Mouse (Mus musculus): ENCODE data around the gene Cldn24. TPM values are rescaled to one million over a fixed set of nuclear protein-coding genes. Genes with fewer than 3 reads are reported as not detected.
"Not testable (repeated sequence)": the region's sequence is repeated elsewhere in the genome, so short reads cannot be mapped to it uniquely, and the experiment has no call there.

Gene Cldn24
- not detected for total RNA-seq (2021)
- long read RNA-seq = 0 reads

GRCm38 (mm10) chr8:47821843-47822242 is at the start of gene Cldn24:
TSS of gene Cldn24 (plus strand) at chr8:47822143.
- no peak for DNase-seq (ENCODE audit: low spot score in 2 of 2)

- no peak for DNase-seq (ENCODE audit: low spot score in 2 of 2)
Measured at GRCm38 (mm10) chr8:47772986-47773385, 49.0 kb upstream of the Cldn24 start.

DNA sequence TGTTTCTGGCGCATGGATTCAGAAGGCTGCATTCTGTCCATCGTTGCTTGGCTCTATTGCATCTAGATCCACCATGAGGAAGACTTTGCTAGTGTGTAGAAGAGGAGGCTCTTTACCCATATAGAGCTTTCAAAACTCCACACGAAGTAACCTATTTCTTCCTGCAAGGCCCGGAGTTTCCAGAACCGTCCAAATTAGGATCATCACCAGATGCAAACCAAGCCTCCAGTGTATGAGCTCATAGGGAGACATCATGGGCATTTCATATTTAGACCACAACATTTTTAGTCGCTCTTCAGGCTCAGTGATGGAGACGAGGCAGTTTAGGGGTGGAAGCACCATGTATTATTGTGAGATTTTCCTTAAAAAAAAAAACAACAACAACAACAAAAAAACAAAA is 44.5 kb upstream of the Cldn24 start:
- DNase-seq (ENCODE audit: low spot score in 2 of 2) = no peak

- no peak for DNase-seq (ENCODE audit: low spot score in 2 of 2)
Measured at GRCm38 (mm10) chr8:47779589-47779988, 42.4 kb upstream of the Cldn24 start.

DNA sequence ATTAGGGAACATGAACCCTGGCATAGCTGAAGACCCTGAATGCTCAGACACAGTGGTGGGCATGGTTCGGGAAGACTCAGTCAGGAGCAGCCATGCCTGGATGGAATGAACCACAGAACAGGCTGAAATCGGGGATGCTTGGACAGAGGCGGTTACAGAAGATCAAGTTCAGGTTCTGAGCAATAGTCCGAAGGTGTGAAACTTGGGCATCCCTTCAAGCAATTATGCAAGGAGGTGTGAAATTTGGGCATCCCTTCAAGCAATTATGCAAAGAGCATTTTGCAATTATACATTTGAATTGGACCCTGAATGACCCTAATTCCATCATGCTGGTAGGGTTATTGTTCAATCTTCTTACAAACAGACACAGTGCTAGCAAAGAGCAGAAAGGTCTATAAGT is 40.1 kb upstream of the Cldn24 start:
- no peak for DNase-seq (ENCODE audit: low spot score in 2 of 2)

- DNase-seq (ENCODE audit: low spot score in 2 of 2) = no peak
Measured at GRCm38 (mm10) chr8:47783544-47783943, 38.4 kb upstream of the Cldn24 start.

DNA sequence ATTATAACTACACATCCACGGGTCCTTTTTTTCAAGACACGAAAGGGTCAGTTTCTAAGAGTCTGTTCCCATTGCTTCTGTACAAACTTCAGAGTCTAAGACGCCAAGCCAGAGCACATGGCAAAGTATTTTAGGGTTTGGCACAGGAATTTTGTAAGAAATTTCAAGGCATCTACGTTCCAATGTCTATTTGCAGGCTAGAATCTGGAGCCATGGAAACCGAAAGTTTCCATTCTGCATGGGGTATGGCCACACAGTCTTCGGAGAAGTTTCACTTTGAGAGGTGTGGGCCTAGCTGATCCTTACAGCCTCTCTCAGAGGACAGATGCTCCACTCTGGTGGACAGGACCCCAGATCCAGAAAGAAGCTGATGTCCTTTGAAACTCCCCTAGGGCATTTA is 38.0 kb upstream of the Cldn24 start:
- DNase-seq (ENCODE audit: low spot score in 2 of 2) = no peak

GRCm38 (mm10) chr8:47784436-47784835 is 37.5 kb upstream of the Cldn24 start:
- no peak for DNase-seq (ENCODE audit: low spot score in 2 of 2)

DNA sequence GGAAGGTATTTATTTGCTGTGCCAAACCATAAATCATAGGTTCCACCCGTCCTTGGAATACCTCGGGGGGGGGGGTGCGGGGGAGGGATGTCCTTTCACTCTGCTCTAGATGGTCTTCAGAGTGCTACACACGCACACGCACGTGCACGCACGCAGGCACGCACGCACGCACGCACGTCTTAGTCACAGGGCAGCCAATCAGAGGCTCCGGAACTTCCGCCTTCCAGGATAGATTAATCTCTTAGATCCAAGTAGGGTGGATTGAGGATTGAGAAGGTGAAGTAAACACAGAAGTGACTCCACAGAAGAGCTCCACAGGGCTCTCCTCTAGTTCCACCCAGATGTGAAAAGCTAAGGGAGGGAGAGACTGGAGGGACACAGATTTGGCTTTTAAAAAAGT is 35.6 kb upstream of the Cldn24 start:
- no peak for DNase-seq (ENCODE audit: low spot score in 2 of 2)

- DNase-seq (ENCODE audit: low spot score in 2 of 2) = no peak
Measured at GRCm38 (mm10) chr8:47787705-47788104, 34.2 kb upstream of the Cldn24 start.

GRCm38 (mm10) chr8:47791986-47792385 is 30.0 kb upstream of the Cldn24 start:
- DNase-seq (ENCODE audit: low spot score in 2 of 2) = no peak

- DNase-seq (ENCODE audit: low spot score in 2 of 2) = no peak
Measured at GRCm38 (mm10) chr8:47799438-47799837, 22.5 kb upstream of the Cldn24 start.

DNA sequence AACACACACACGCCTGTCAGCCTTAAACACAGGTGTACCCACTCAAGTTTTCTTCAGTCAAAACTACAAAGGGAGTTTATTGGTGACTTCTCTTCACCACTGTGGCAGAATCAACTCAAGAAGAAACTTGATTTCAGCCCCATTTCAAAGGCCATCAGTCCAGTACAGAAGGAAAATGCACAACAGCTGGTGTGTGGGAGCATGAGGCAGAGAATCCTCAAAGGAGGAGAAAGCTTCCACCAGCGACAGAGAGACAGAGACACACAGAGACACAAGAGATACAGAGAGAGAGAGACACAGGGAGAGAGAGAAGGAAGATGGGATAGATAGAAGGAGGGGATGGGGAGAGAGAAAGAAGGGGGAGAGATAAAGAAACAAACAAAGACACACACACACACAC is 19.6 kb upstream of the Cldn24 start:
- DNase-seq (ENCODE audit: low spot score in 2 of 2) = no peak

- no peak for DNase-seq (ENCODE audit: low spot score in 2 of 2)
Measured at GRCm38 (mm10) chr8:47804262-47804661, 17.7 kb upstream of the Cldn24 start.

- DNase-seq (ENCODE audit: low spot score in 2 of 2) = no peak
Measured at GRCm38 (mm10) chr8:47809970-47810665, 11.8 kb upstream of the Cldn24 start.

DNA sequence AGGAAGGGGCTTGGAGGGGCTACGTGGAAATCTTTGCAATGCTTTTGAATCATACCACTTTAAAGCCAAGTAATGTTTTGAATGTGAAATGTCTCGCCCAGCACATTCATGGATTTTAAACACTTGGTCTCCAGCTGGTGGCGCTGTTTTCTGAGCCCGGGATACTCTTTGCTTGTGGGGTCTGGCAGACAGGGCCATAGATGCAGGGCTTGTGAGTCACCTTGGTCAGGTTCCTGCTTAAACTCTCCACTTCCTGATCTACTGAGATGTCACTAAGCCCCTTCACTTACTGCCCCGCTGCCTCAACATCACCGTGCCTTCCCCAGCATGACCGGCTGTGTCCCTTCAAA is 11.3 kb upstream of the Cldn24 start:
- no peak for DNase-seq (ENCODE audit: low spot score in 2 of 2)

DNA sequence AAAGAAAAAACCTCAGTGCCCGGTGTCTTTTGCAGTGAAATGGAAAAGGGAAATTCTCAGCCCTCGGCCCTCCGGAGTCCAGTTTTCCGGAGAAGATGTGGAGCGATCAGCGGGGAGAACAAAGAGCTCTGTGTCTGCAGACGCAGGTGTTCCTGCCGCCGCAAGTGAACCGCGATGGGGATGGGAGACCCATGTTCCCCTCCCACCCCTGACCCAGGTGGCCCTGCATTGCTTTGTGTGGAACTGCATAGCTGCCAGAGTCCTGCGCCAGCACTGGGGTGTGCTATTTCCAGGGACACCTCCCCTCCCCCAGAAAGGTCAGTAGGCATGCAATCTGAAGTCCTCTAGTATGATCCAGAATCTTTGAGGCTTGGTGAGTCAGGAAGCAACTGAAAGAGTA is 10.7 kb upstream of the Cldn24 start:
- DNase-seq (ENCODE audit: low spot score in 2 of 2) = no peak

DNA sequence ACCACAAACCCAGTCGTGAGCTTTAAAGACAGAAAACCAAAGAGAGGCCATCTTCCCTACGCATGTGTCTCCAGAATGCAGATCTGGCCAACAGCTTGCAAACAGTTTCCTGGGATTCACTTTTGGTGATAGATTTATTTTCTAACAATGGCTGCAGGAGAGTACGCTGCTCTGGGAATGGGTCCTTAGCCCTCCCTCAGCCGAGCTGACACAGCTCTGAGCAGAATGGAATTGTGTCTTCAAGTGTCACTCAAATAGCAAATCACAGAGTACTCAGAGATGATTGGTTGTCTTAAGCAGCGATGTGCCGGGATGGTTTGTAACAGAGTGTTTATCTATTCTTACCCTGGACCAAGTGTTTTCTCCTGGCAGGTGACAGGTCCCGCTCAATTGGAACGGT is 2.9 kb upstream of the Cldn24 start:
- no peak for DNase-seq (ENCODE audit: low spot score in 2 of 2)

GRCm38 (mm10) chr8:47820914-47821772 is 800 bp upstream of the Cldn24 start:
- no peak for DNase-seq (ENCODE audit: low spot score in 2 of 2)

GRCm38 (mm10) chr8:47822541-47822940 is 598 bp downstream of the Cldn24 start:
- not testable (repeated sequence) for DNase-seq (ENCODE audit: low spot score in 2 of 2)

DNA sequence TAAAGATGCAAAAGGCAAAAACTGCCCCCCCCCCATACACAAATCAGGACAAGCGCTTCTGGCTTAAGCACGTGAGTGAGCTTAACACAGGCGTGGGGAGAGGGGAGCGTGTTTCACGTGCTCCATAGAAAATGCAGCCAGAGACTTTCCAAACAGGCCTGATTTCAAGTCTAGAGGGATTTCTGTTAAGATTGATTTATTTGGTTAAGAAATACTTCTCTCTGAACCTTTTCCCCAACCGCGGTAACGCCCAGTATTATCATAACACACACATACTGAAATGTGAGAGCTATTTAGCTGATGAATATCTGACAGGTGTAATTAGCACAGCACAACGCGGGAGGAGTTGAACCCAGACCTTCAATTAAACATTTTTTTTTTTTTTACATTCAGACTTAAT is 1.8 kb downstream of the Cldn24 start:
- no peak for DNase-seq (ENCODE audit: low spot score in 2 of 2)

- no peak for DNase-seq (ENCODE audit: low spot score in 2 of 2)
Measured at GRCm38 (mm10) chr8:47824182-47824581, 2.2 kb downstream of the Cldn24 start, which contains the start of gene Cldn22. TSS of gene Cldn22 (plus strand) at chr8:47824482.

DNA sequence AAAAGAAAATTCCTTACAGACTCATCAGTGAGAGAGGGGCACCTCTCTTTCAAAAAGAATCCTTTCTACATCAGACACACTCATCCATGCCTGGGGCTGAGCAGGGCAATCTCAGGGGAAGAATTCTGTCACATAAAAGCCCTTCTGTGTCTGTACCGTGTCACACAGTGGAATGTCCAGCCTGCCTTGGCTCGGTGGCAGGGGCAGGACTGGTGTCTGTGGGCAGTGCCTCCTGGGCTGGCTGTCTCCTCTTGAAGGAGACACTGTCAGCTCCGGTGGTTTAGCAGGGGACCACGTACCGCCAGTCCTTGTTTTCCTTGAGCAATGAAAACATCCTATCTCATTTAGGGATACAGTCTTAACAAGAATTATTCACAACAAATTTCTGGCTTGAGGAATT is 3.7 kb downstream of the Cldn24 start:
- no peak for DNase-seq (ENCODE audit: low spot score in 2 of 2)

Measured in layer of hippocampus, postnatal 10 days (tissue).